Mouse (Mus musculus) heart, postnatal 25 days (tissue): ENCODE data around the gene Acy3. TPM values are rescaled to one million over a fixed set of nuclear protein-coding genes. Genes with fewer than 3 reads are reported as not detected.
"Not testable (repeated sequence)": the region's sequence is repeated elsewhere in the genome, so short reads cannot be mapped to it uniquely, and the experiment has no call there.

ENCODE experiments used
- DNase-seq: peaks from one replicate; pipeline ENCODE4 v3.0.0; 2022; ENCODE audit warnings: low spot score
- intact Hi-C: fragments of 180-260 bp; cut with DNase I; formaldehyde crosslinking; loops from one replicate; pipeline ENCODE4 v1.15.1; 2025
- total RNA-seq, 2 experiments: library from RNA; stranded (reverse); gene quantifications; 2 replicates each; pipeline ENCODE4 v1.2.3; 2021

Gene Acy3
- total RNA-seq, 2 experiments from 2014 or later, result 20.3 to 21.5 TPM

- no peak for DNase-seq
- intact Hi-C loops, result no loop called here
Measured at GRCm38 (mm10) chr19:4033298-4033697, 46.9 kb downstream of the Acy3 start.

DNA sequence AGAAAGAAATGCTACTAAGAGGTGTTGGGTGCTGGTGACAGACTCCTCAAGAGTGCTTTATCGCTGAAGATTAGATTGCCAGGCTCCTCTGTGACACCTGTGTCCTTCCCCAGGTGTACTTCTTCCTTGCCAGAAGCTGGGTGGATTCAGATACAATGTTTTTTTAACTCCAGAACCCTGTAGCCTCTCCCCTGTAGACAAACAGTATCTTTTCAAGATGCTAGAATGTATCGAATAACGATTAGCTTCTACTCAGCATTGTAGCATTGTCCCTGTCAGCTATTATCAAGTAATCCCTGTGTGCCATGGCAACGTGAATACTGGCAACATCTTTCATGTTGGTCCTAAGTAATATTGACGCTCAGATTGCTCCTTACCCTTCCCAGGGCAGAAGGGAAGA is 47.4 kb downstream of the Acy3 start:
- intact Hi-C loops, result no loop called here
- DNase-seq, result no peak

DNA sequence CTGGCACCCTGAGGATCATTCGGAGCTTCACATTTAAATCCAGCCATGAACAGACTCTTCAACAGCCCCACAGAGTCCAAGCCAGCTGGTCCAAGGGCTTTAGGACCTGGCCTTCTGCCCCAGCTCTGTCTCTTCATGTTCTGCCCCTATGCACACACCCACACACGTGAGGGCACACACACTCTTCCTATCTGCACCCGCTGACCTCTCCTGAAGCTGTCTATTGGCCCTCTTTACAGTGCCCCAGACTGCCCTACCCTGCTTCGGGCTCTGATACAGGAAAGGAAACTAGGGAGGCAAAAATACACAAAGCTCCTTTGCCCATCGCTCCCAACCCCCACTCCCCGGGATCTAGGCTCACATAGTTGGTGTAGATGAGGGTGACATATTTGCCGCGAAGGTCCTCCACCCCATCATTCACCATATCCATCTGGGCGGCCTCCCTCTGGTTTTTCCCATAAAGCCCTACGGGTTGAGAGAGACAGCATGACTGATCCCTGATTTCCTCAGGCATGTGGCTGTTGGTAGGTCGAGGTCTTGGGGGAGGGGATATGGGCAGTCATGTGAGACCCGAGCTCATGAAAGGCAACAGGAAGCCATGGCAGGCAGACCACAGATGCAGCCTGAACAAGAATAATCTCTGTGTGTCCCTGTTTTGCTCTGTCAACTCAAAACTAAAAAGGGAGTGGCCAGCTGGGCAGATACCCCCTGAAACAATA is 50.1 kb downstream of the Acy3 start:
- intact Hi-C loops, result no loop called here
- no peak for DNase-seq

DNA sequence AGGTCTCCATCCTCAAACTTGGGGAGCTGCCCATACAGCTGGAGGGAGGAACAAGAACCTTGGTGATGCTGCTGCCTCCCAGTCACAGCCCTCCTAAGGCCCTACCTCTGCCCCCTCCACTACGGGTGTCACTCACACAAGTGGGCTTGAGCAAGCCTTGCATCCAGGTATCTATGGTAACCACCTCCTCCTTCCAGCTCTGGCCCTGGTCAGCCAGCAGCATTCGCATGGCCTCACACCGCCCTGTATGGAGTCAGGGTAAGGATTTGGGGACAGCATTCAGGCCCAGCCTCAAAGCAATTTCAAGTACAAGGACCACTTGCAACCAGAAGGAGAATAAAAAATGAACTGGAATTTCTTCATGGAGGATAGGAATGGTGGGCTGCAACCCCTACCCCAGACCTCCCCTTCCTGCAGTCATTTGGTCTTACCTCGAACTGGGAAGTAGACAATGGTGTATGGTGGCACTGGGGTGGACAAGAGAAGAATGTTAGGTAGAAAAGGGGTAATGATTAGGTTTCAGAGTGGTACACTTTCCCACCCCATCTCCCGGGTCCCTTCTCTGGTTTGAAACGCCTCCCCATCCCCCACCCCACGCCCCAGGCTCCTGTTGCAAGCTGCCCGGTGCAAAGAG is 50.9 kb downstream of the Acy3 start:
- DNase-seq, intact Hi-C loops: not testable (repeated sequence)

DNA sequence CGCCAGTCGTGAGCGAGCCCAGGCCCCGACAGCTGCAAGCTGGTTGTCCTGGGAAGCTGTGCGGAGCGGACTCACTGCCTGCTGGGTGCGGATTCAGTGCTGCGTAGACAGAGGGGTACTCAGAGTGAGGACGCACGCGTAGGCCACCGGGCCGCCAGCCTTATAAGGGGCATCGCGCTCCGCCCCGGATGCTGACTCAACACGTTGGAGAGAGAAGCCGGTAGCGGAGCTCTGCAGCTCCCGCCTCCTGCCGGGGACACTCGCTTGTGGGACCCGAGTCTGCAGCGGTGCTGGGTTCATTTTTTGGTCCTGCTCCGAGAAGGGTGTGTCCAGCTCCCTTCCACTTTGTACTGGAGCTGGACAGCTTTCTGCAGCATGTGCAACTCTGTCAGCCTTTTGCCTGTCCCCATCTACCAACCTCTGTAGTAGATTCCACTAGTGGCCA is 51.4 kb downstream of the Acy3 start, which contains the start of gene Gstp1:
Gene Gstp1 (minus strand): TSS at position 198 of the 445 bp plus-strand sequence.
- peak; percentile 88 for DNase-seq
- intact Hi-C loops, result no loop called here

Other genes starting within 250 kb of the Acy3 start
- gene Kmt5b, start 219.1 kb upstream of the Acy3 start, total RNA-seq, result 10 to 100 TPM; 30.4 to 35.6 TPM
- 10 to 100 TPM in 1 of 2 experiments, 1 to 10 TPM in 1; 9.5 to 13.0 TPM for gene Chka, start 134.8 kb upstream of the Acy3 start, total RNA-seq
- gene Tcirg1, start 79.4 kb upstream of the Acy3 start, total RNA-seq, result 1 to 10 TPM; 8.9 to 9.8 TPM
- 100 to 1,000 TPM; 538 TPM for gene Ndufs8, start 73.8 kb upstream of the Acy3 start, total RNA-seq
- gene Aldh3b1, start 56.8 kb upstream of the Acy3 start, total RNA-seq, result 1 to 10 TPM; 1.8 TPM
- gene Unc93b1, start 51.4 kb upstream of the Acy3 start, total RNA-seq, result 10 to 100 TPM; 19.0 to 20.3 TPM
- gene Aldh3b3, start 27.9 kb upstream of the Acy3 start, total RNA-seq, result 1 to 10 TPM in 1 of 2 experiments, under 1 TPM in 1; 0.60 to 1.1 TPM
- under 1 TPM; 0.14 to 0.23 TPM for gene Aldh3b2, start 14.2 kb upstream of the Acy3 start, total RNA-seq
- not detected for gene Tbx10, start 6.2 kb downstream of the Acy3 start, total RNA-seq
- gene Nudt8, start 14.0 kb downstream of the Acy3 start, total RNA-seq, result 100 to 1,000 TPM; 109 to 118 TPM
- 1 to 10 TPM; 2.0 to 2.2 TPM for gene Gm49405, start 14.1 kb downstream of the Acy3 start, total RNA-seq
- 100 to 1,000 TPM; 148 to 152 TPM for gene Doc2g, start 16.7 kb downstream of the Acy3 start, total RNA-seq
- 1,000 to 10,000 TPM; 1,136 to 1,167 TPM for gene Ndufv1, start 26.2 kb downstream of the Acy3 start, total RNA-seq
- gene Gstp1, start 51.4 kb downstream of the Acy3 start, total RNA-seq, result 100 to 1,000 TPM; 321 to 327 TPM
- 100 to 1,000 TPM in 1 of 2 experiments, 10 to 100 TPM in 1; 87.8 to 116 TPM for gene Gstp2, start 59.5 kb downstream of the Acy3 start, total RNA-seq
- gene Gstp3, start 73.0 kb downstream of the Acy3 start, total RNA-seq, result not detected
- not detected for gene Cabp2, start 95.0 kb downstream of the Acy3 start, total RNA-seq
- gene Cdk2ap2, start 110.6 kb downstream of the Acy3 start, total RNA-seq, result 10 to 100 TPM; 36.6 to 45.1 TPM
- 10 to 100 TPM; 20.8 to 22.1 TPM for gene Pitpnm1, start 113.4 kb downstream of the Acy3 start, total RNA-seq
- gene Aip, start 139.3 kb downstream of the Acy3 start, total RNA-seq, result 10 to 100 TPM; 54.2 to 56.8 TPM
- gene Gpr152, start 153.2 kb downstream of the Acy3 start, total RNA-seq, result not detected
- under 1 TPM in 1 of 2 experiments, not detected in 1; 0.31 TPM for gene Cabp4, start 157.5 kb downstream of the Acy3 start, total RNA-seq
- gene Coro1b, start 162.0 kb downstream of the Acy3 start, total RNA-seq, result 10 to 100 TPM; 53.4 to 57.6 TPM
- 1 to 10 TPM in 1 of 2 experiments, under 1 TPM in 1; 0.94 to 1.5 TPM for gene Ptprcap, start 167.0 kb downstream of the Acy3 start, total RNA-seq
- gene Rps6kb2, start 176.8 kb downstream of the Acy3 start, total RNA-seq, result 10 to 100 TPM; 16.5 to 16.8 TPM
- 10 to 100 TPM; 33.5 to 34.1 TPM for gene Carns1, start 188.9 kb downstream of the Acy3 start, total RNA-seq
- 1 to 10 TPM; 9.2 to 9.3 TPM for gene Tbc1d10c, start 204.7 kb downstream of the Acy3 start, total RNA-seq
- 100 to 1,000 TPM; 337 TPM for gene Ppp1ca, start 205.5 kb downstream of the Acy3 start, total RNA-seq
- gene Rad9a, start 215.1 kb downstream of the Acy3 start, total RNA-seq, result 1 to 10 TPM; 5.3 to 5.8 TPM
- 1 to 10 TPM in 1 of 2 experiments, under 1 TPM in 1; 0.94 to 2.0 TPM for gene Clcf1, start 227.7 kb downstream of the Acy3 start, total RNA-seq
- gene AC109138.7, start 227.8 kb downstream of the Acy3 start, total RNA-seq, result not detected
- 10 to 100 TPM in 1 of 2 experiments, 1 to 10 TPM in 1; 9.7 to 11.1 TPM for gene Pold4, start 245.3 kb downstream of the Acy3 start, total RNA-seq